Mouse (Mus musculus) left cerebral cortex, postnatal 4 days (tissue): Measurements from ENCODE around the gene Iqcf5. TPM values are rescaled to one million over a fixed set of nuclear protein-coding genes. Genes with fewer than 3 reads are reported as not detected.

Experiments
- DNase-seq: peaks from one replicate; pipeline ENCODE4 v3.0.0-alpha.2; 2022
- intact Hi-C: fragments of 180-260 bp; cut with DNase I; formaldehyde crosslinking; loops from one replicate; pipeline ENCODE4 v1.15.1; 2025
- total RNA-seq, 2 experiments: library from RNA; stranded (reverse); gene quantifications; 2 replicates each; pipeline ENCODE4 v1.2.3; 2021

The Iqcf5 gene
- total RNA-seq = under 1 TPM in 1 of 2 experiments, not detected in 1; 0.78 TPM

GRCm38 (mm10) chr9:106514273-106514672 lies at the start of gene Iqcf5:
Gene Iqcf5, plus strand, starts transcription at chr9:106514573.
- intact Hi-C loops = no loop called here

GRCm38 (mm10) chr9:106464751-106465541 lies 49.4 kb upstream of the Iqcf5 start:
- intact Hi-C loops = no loop called here
- peak; percentile 90 for DNase-seq

More at GRCm38 (mm10) chr9:106514273-106514672, at the start of gene Iqcf5:
- DNase-seq = no peak

GRCm38 (mm10) chr9:106465571-106466200 lies 48.7 kb upstream of the Iqcf5 start, which contains the start of gene Gpr62:
Gene Gpr62, minus strand, starts transcription at chr9:106465938.
- peak; percentile 95 for DNase-seq
- intact Hi-C loops = no loop called here

GRCm38 (mm10) chr9:106466721-106467120 lies 47.7 kb upstream of the Iqcf5 start:
- no peak for DNase-seq
- intact Hi-C loops = no loop called here

- intact Hi-C loops = no loop called here
- DNase-seq = no peak
Observed at GRCm38 (mm10) chr9:106467746-106468145, 46.6 kb upstream of the Iqcf5 start.

- no peak for DNase-seq
Observed at GRCm38 (mm10) chr9:106469317-106469716, 45.1 kb upstream of the Iqcf5 start.

GRCm38 (mm10) chr9:106469776-106470175 lies 44.6 kb upstream of the Iqcf5 start:
- no peak for DNase-seq
- intact Hi-C loops = no loop called here

More at GRCm38 (mm10) chr9:106469317-106469716, 45.1 kb upstream of the Iqcf5 start:
- intact Hi-C loops = no loop called here

GRCm38 (mm10) chr9:106470991-106471750 lies 43.2 kb upstream of the Iqcf5 start:
- DNase-seq = no peak
- intact Hi-C loops = no loop called here

- intact Hi-C loops = no loop called here
- DNase-seq = peak; percentile 44
Observed at GRCm38 (mm10) chr9:106471892-106472291, 42.5 kb upstream of the Iqcf5 start.

- DNase-seq = peak; percentile 0
- intact Hi-C loops = no loop called here
Observed at GRCm38 (mm10) chr9:106472321-106472720, 42.1 kb upstream of the Iqcf5 start.

- DNase-seq = peak; percentile 21
- intact Hi-C loops = no loop called here
Observed at GRCm38 (mm10) chr9:106473081-106473752, 41.2 kb upstream of the Iqcf5 start.

GRCm38 (mm10) chr9:106473753-106474105 lies 40.6 kb upstream of the Iqcf5 start:
- intact Hi-C loops = no loop called here
- peak; percentile 43 for DNase-seq

- intact Hi-C loops = no loop called here
- peak; percentile 84 for DNase-seq
Observed at GRCm38 (mm10) chr9:106474456-106474855, 39.9 kb upstream of the Iqcf5 start.

- intact Hi-C loops = no loop called here
- peak; percentile 19 for DNase-seq
Observed at GRCm38 (mm10) chr9:106475046-106475445, 39.3 kb upstream of the Iqcf5 start.

GRCm38 (mm10) chr9:106475663-106476001 lies 38.7 kb upstream of the Iqcf5 start, which contains the start of gene Rrp9:
Gene Rrp9, plus strand, starts transcription at chr9:106475963.
- intact Hi-C loops = no loop called here
- DNase-seq = peak; percentile 4

GRCm38 (mm10) chr9:106476002-106476923 lies 38.1 kb upstream of the Iqcf5 start:
- DNase-seq = no peak
- intact Hi-C loops = no loop called here

GRCm38 (mm10) chr9:106476924-106477484 lies 37.4 kb upstream of the Iqcf5 start, which contains the start of gene Parp3:
Gene Parp3, minus strand, starts transcription at chr9:106476949.
- peak; percentile 99 for DNase-seq
- intact Hi-C loops = no loop called here

GRCm38 (mm10) chr9:106477649-106478048 lies 36.7 kb upstream of the Iqcf5 start:
- intact Hi-C loops = no loop called here
- no peak for DNase-seq

GRCm38 (mm10) chr9:106478101-106478500 lies 36.3 kb upstream of the Iqcf5 start:
- intact Hi-C loops = no loop called here

More at GRCm38 (mm10) chr9:106478101-106478500, 36.3 kb upstream of the Iqcf5 start:
- DNase-seq = no peak
